Mouse (Mus musculus) heart, embryonic 11.5 days (tissue): ENCODE measurements around the gene Steap2. TPM values are rescaled to one million over a fixed set of nuclear protein-coding genes. Genes with fewer than 3 reads are reported as not detected.

Source experiments
- ATAC-seq: fragments of 200-750 bp; cut with Nextera tagmentation; replicated peaks from 2 replicates; pipeline ENCODE4 v1.8.0; 2017; ENCODE audit warnings: moderate library complexity; ENCODE audit not compliant: insufficient number of reproducible peaks, low FRiP score, low TSS enrichment
- H3K27ac ChIP-seq: fragments of 300-500 bp; sonication (generic); 2 replicates; pipeline ENCODE4 v1.5.1; 2014; ENCODE audit warnings: mild to moderate bottlenecking, low read depth, low read length
- H3K27me3 ChIP-seq: fragments of 300-500 bp; sonication (generic); 2 replicates; pipeline ENCODE4 v1.6.1; 2014; ENCODE audit warnings: mild to moderate bottlenecking, low read length, mixed read lengths; ENCODE audit not compliant: control insufficient read depth, insufficient read depth
- H3K36me3 ChIP-seq: fragments of 300-500 bp; sonication (generic); 2 replicates; pipeline ENCODE4 v1.6.1; 2014; ENCODE audit warnings: mild to moderate bottlenecking, low read length, moderate library complexity, mixed read lengths; ENCODE audit not compliant: control insufficient read depth, insufficient read depth
- H3K4me1 ChIP-seq: fragments of 300-500 bp; sonication (generic); 2 replicates; pipeline ENCODE4 v1.6.1; 2014; ENCODE audit warnings: low read length; ENCODE audit not compliant: control insufficient read depth, insufficient read depth
- H3K4me2 ChIP-seq: fragments of 300-500 bp; sonication (generic); 2 replicates; pipeline ENCODE4 v1.6.1; 2014; ENCODE audit warnings: mild to moderate bottlenecking, moderate library complexity
- H3K4me3 ChIP-seq: fragments of 300-500 bp; sonication (generic); 2 replicates; pipeline ENCODE4 v1.5.1; 2014; ENCODE audit warnings: low read depth, low read length
- H3K9ac ChIP-seq: fragments of 300-500 bp; sonication (generic); 2 replicates; pipeline ENCODE4 v1.6.1; 2014; ENCODE audit warnings: mild to moderate bottlenecking, low read depth, low read length, moderate library complexity
- H3K9me3 ChIP-seq: fragments of 300-500 bp; sonication (generic); replicated peaks from 2 replicates; pipeline ENCODE4 v1.6.1; 2016; ENCODE audit warnings: low read length; ENCODE audit not compliant: control insufficient read depth
- WGBS: fragments of 180-500 bp; shearing (Covaris S2); extraction: QIAGEN DNeasy Blood & Tissue Kit; methylation state at CpG from one replicate; pipeline ENCODE4 v1.1.7; 2014; ENCODE audit not compliant: insufficient replicate concordance; 5-methylcytosine and 5-hydroxymethylcytosine counted together
- polyA plus RNA-seq: library from polyadenylated mRNA; unstranded; fragments of >200 nt; fragmentation: Nextera tagmentation; extraction: Ambion mirVana; gene quantifications from 2 replicates; pipeline ENCODE4 v1.2.1, GENCODE M21; 2014

Gene Steap2
- polyA plus RNA-seq, 1 experiment from 2014 or later, result 4.8 TPM

GRCm38 (mm10) chr5:5658680-5659079 is 35.7 kb downstream of the Steap2 start:
- Histone ChIP-seq H3K27me3 (no peaks in the 10 kb centered on the region), H3K27ac (no peak overlapping the region), H3K36me3 (no peaks in the 10 kb centered on the region), H3K9ac (no peak overlapping the region), H3K4me1 (no peaks in the 10 kb centered on the region), H3K4me3 (no peak overlapping the region), H3K4me2 (no peak overlapping the region), H3K9me3 (no peaks in the 10 kb centered on the region)
- no peak for ATAC-seq
- WGBS, result 52% methylated on average over 2 of the region's 2 CpGs

GRCm38 (mm10) chr5:5657932-5658331 is 36.4 kb downstream of the Steap2 start:
- Histone ChIP-seq H3K4me3 (no peak overlapping the region), H3K9ac (no peak overlapping the region), H3K4me2 (no peak overlapping the region), H3K27me3 (no peaks in the 10 kb centered on the region), H3K9me3 (no peaks in the 10 kb centered on the region), H3K36me3 (no peaks in the 10 kb centered on the region), H3K4me1 (no peaks in the 10 kb centered on the region), H3K27ac (no peak overlapping the region)
- WGBS, result 75% methylated on average over 2 of the region's 2 CpGs
- no peak for ATAC-seq

- 0 out of 2 replicates have a peak, but pooled peaks have one; percentile 52 for ATAC-seq
- no peaks in the 10 kb centered on the region for H3K9me3 ChIP-seq
- H3K36me3 ChIP-seq, result no peaks in the 10 kb centered on the region
- H3K27ac ChIP-seq, result no peak overlapping the region
- WGBS, result 45% methylated on average over 6 of the region's 6 CpGs
- H3K9ac ChIP-seq, result no peak overlapping the region
- no peaks in the 10 kb centered on the region for H3K27me3 ChIP-seq
- H3K4me1 ChIP-seq, result no peaks in the 10 kb centered on the region
- no peak overlapping the region for H3K4me3 ChIP-seq
- H3K4me2 ChIP-seq, result no peak overlapping the region
Measured at GRCm38 (mm10) chr5:5648817-5649569, 45.4 kb downstream of the Steap2 start.

GRCm38 (mm10) chr5:5646173-5646572 is 48.2 kb downstream of the Steap2 start:
- H3K27me3 ChIP-seq, result no peaks in the 10 kb centered on the region
- H3K4me1 ChIP-seq, result no peaks in the 10 kb centered on the region
- no peak for ATAC-seq
- 10% methylated on average over 1 of the region's 1 CpGs for WGBS
- H3K4me3 ChIP-seq, result no peak overlapping the region
- no peak overlapping the region for H3K27ac ChIP-seq
- H3K9me3 ChIP-seq, result no peaks in the 10 kb centered on the region
- H3K9ac ChIP-seq, result no peak overlapping the region
- no peaks in the 10 kb centered on the region for H3K36me3 ChIP-seq
- H3K4me2 ChIP-seq, result no peak overlapping the region

- Histone ChIP-seq H3K9me3 (no peaks in the 10 kb centered on the region), H3K27me3 (no peaks in the 10 kb centered on the region), H3K4me3 (no peak overlapping the region), H3K4me1 (no peaks in the 10 kb centered on the region), H3K9ac (no peak overlapping the region), H3K4me2 (no peak overlapping the region), H3K36me3 (no peaks in the 10 kb centered on the region), H3K27ac (no peak overlapping the region)
- 56% methylated on average over 2 of the region's 2 CpGs for WGBS
- no peak for ATAC-seq
Measured at GRCm38 (mm10) chr5:5638496-5638895, 55.9 kb downstream of the Steap2 start.

- no peaks in the 10 kb centered on the region for H3K27me3 ChIP-seq
- H3K36me3 ChIP-seq, result no peaks in the 10 kb centered on the region
- H3K27ac ChIP-seq, result no peak overlapping the region
- no peak overlapping the region for H3K4me2 ChIP-seq
- H3K4me1 ChIP-seq, result no peaks in the 10 kb centered on the region
- H3K4me3 ChIP-seq, result no peak overlapping the region
- H3K9ac ChIP-seq, result no peak overlapping the region
- 65% methylated on average over 3 of the region's 3 CpGs for WGBS
- ATAC-seq, result no peak
- no peaks in the 10 kb centered on the region for H3K9me3 ChIP-seq
Measured at GRCm38 (mm10) chr5:5625491-5625890, 68.9 kb downstream of the Steap2 start.

- Histone ChIP-seq H3K9ac (no peak overlapping the region), H3K36me3 (no peaks in the 10 kb centered on the region), H3K4me3 (no peak overlapping the region), H3K27me3 (no peaks in the 10 kb centered on the region), H3K4me2 (no peak overlapping the region), H3K4me1 (no peaks in the 10 kb centered on the region), H3K9me3 (no peaks in the 10 kb centered on the region), H3K27ac (no peak overlapping the region)
- 48% methylated on average over 4 of the region's 4 CpGs for WGBS
- ATAC-seq, result no peak
Measured at GRCm38 (mm10) chr5:5618329-5618728, 76.0 kb downstream of the Steap2 start.
